Mouse (Mus musculus): ENCODE results near the gene Myh7. TPM values are rescaled to one million over a fixed set of nuclear protein-coding genes. Genes with fewer than 3 reads are reported as not detected.

Gene Myh7
- polyA plus RNA-seq, 1 experiment from 2014 or later = 4.2 TPM

DNA sequence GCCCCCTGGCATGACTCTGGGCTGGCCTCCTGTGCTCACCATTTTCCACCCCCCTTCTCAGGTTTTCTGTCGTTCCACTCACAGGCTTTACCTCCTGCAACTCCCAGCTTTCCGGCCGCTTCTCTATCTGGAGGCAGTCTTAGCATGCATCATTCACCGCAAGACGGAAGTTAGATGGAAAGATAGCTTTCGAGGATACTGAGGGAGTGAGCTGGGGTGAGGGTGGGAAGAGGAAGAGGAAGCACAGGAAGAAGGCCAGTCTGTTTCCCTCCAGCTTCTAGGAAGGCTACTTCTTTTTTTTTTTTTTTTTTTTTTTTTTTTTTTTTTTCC, 57.6 kb downstream of the Myh7 start:
- Histone ChIP-seq H3K9me3 (no peaks in the 10 kb centered on the region), H3K4me3 (replicated peaks) (no peak overlapping the region), H3K27ac (no peak overlapping the region), H3K36me3 (replicated peaks) (no peaks in the 10 kb centered on the region), H3K4me2 (no peak overlapping the region), H3K9ac (no peak overlapping the region), H3K27me3 (no peaks in the 10 kb centered on the region), H3K4me1 (peaks cover 5% of the 10 kb centered on the region; the same call in 1 of the 2 replicates)
- WGBS = 64% methylated on average over 6 of the region's 6 CpGs
- ATAC-seq (ENCODE audit: low FRiP score) = no peak

DNA sequence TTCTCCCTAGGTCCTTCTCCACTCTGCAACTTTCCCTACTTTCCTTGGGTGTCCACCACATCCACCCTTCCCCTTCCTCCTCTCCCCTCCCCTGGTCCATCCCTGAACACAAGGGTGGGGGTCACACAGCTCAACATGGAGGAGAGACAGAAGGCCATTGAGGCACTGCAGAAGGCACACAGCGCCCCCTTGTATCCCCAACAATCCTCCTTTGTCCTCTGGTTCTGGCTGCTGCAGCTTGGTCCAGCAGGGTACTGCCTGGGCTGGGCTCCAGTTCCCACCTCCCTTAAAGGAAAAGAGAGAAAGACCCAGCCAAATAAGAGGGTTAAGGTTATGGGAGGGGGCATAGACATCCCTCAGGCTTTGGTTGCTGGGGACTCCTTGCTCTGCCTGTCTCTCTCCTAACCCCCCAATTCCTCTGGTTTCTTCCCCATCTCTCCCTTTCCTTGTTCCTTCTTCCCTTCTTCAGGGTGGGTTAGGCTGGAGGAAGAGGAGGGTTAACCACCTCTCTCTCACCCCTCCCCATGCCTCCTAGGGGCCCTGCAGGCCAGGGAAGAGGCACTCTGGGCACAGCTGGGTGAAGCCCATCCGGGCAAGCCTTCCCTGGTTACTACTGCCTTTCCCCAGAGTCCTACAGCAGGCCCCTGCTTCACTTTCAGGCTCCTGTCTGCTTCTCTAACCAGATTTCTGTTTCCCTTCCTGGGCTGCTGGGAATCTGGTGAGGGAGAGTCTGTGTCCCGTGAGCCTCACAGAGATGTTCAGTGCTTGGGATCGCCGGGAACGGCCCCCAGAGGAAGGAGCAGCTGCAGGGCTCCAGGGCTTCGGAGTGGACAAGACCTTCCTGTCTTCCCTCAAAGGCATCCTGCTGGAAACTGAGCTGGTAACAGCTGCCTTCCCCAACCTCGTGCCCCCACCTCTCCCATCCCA, 58.3 kb downstream of the Myh7 start, which contains the start of gene Cmtm5:
Gene Cmtm5 (plus strand): TSS at position 358 of the 927 bp plus-strand sequence.
- no peaks in the 10 kb centered on the region for H3K27me3 ChIP-seq
- H3K4me1 ChIP-seq = peaks cover 5% of the 10 kb centered on the region; the same call in 1 of the 2 replicates
- no peak within 1 kb of the TSS for H3K4me2 ChIP-seq
- H3K9ac ChIP-seq = no peak within 1 kb of the TSS
- H3K36me3 ChIP-seq (replicated peaks) = no peaks in the 10 kb centered on the region
- WGBS = 46% methylated on average over 8 of the region's 8 CpGs
- H3K9me3 ChIP-seq = no peaks in the 10 kb centered on the region
- 0 out of 2 replicates have a peak within 1 kb of the TSS, but pooled peaks have one; percentile 10 for H3K27ac ChIP-seq
- no peak for ATAC-seq (ENCODE audit: low FRiP score)
- H3K4me3 ChIP-seq (replicated peaks) = no peak within 1 kb of the TSS

- 0 out of 2 replicates have a peak, but pooled peaks cover 3% of the 10 kb centered on the region for H3K27me3 ChIP-seq
- 41% methylated on average over 6 of the region's 6 CpGs for WGBS
- H3K9me3 ChIP-seq = no peaks in the 10 kb centered on the region
- H3K4me2 ChIP-seq = no peak within 1 kb of the TSS
- no peak within 1 kb of the TSS for H3K4me3 ChIP-seq (replicated peaks)
- no peaks in the 10 kb centered on the region for H3K36me3 ChIP-seq (replicated peaks)
- peaks cover 14% of the 10 kb centered on the region for H3K4me1 ChIP-seq
- H3K9ac ChIP-seq = no peak within 1 kb of the TSS
- H3K27ac ChIP-seq = no peak within 1 kb of the TSS
- no peak for ATAC-seq (ENCODE audit: low FRiP score)
Measured at GRCm38 (mm10) chr14:54932645-54933150, 61.7 kb downstream of the Myh7 start, which contains the start of gene Il25. TSS of gene Il25 (plus strand) at chr14:54932695.

GRCm38 (mm10) chr14:54930431-54930830, 64.0 kb downstream of the Myh7 start:
- no peak for ATAC-seq (ENCODE audit: low FRiP score)
- Histone ChIP-seq H3K27me3 (0 out of 2 replicates have a peak, but pooled peaks cover 3% of the 10 kb centered on the region), H3K27ac (0 out of 2 replicates have a peak overlapping the region, but pooled peaks have one; percentile 25), H3K4me2 (no peak overlapping the region), H3K9me3 (no peaks in the 10 kb centered on the region), H3K36me3 (replicated peaks) (no peaks in the 10 kb centered on the region), H3K9ac (no peak overlapping the region), H3K4me1 (peaks cover 31% of the 10 kb centered on the region), H3K4me3 (replicated peaks) (no peak overlapping the region)
- WGBS = 25% methylated on average over 2 of the region's 2 CpGs

DNA sequence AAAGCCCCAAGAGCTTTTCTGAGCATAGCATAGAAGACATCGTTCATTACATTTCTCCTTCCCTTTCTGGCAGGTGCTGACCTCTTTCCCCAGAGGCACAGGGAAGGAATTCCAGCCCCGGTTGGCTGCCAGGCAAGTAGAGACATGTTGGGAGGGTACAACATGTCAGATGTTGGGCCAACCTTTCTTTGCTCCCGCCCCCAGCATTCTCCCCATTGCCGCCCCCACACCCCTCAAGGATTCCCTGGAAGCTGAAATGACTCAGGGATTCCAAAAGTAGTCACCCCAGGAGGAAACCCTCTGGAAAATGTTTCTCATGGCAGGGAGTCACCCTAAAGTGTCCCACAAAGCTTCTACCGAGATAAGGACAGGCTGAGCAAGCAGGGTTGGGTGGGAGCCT, 64.6 kb downstream of the Myh7 start:
- H3K27me3 ChIP-seq = 0 out of 2 replicates have a peak, but pooled peaks cover 3% of the 10 kb centered on the region
- H3K4me3 ChIP-seq (replicated peaks) = no peak overlapping the region
- H3K9ac ChIP-seq = no peak overlapping the region
- no peaks in the 10 kb centered on the region for H3K36me3 ChIP-seq (replicated peaks)
- H3K27ac ChIP-seq = 0 out of 2 replicates have a peak overlapping the region, but pooled peaks have one; percentile 25
- H3K9me3 ChIP-seq = no peaks in the 10 kb centered on the region
- no peak overlapping the region for H3K4me2 ChIP-seq
- ATAC-seq (ENCODE audit: low FRiP score) = no peak
- H3K4me1 ChIP-seq = peaks cover 38% of the 10 kb centered on the region
- 90% methylated on average over 5 of the region's 5 CpGs for WGBS

DNA sequence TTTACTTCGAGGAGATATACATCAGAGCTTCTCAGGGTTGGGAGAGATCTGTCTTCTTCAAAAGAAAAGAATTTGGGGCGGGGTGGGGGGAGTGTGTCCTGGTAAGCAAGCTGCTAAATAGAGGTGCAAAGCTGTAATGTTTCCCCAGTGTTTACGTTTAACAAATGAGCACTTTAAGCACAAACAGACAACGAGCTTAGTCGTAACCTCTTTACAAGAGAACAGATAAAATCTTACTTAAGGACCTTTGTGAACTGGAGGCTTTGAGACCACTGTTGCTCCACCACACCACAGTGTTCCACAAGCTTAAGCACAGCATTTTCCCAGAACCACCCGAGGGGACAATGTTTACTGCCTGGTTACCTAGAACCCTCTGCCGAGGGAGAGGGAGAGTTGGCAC, 67.1 kb downstream of the Myh7 start:
- 12% methylated on average over 7 of the region's 7 CpGs for WGBS
- peaks cover 6% of the 10 kb centered on the region for H3K36me3 ChIP-seq (replicated peaks)
- H3K27ac ChIP-seq = peak overlapping the region; percentile 98
- H3K4me3 ChIP-seq (replicated peaks) = peak overlapping the region; percentile 52
- H3K4me2 ChIP-seq = peak overlapping the region; percentile 81
- H3K4me1 ChIP-seq = peaks cover 46% of the 10 kb centered on the region
- H3K9me3 ChIP-seq = no peaks in the 10 kb centered on the region
- H3K9ac ChIP-seq = peak overlapping the region; percentile 85
- ATAC-seq (ENCODE audit: low FRiP score) = no peak
- 0 out of 2 replicates have a peak, but pooled peaks cover 3% of the 10 kb centered on the region for H3K27me3 ChIP-seq

- WGBS = under 1% methylated on average over 53 of the region's 58 CpGs
- Histone ChIP-seq H3K4me2 (peak overlapping the region; percentile 81), H3K27me3 (0 out of 2 replicates have a peak, but pooled peaks cover 3% of the 10 kb centered on the region), H3K27ac (peak overlapping the region; percentile 98), H3K4me3 (replicated peaks) (peak overlapping the region; percentile 52), H3K9me3 (peaks cover 7% of the 10 kb centered on the region), H3K9ac (peak overlapping the region; percentile 85), H3K4me1 (peaks cover 46% of the 10 kb centered on the region), H3K36me3 (replicated peaks) (peaks cover 13% of the 10 kb centered on the region)
- peak; percentile 80 for ATAC-seq (ENCODE audit: low FRiP score)
Measured at GRCm38 (mm10) chr14:54926401-54927158, 67.8 kb downstream of the Myh7 start.

- peak; percentile 52 for ATAC-seq (ENCODE audit: low FRiP score)
- Histone ChIP-seq H3K4me2 (peak within 1 kb of the TSS; percentile 81), H3K27ac (peak within 1 kb of the TSS; percentile 98), H3K9me3 (peaks cover 16% of the 10 kb centered on the region), H3K4me1 (peaks cover 46% of the 10 kb centered on the region), H3K9ac (peak within 1 kb of the TSS; percentile 85), H3K4me3 (replicated peaks) (peak within 1 kb of the TSS; percentile 52), H3K36me3 (replicated peaks) (peaks cover 22% of the 10 kb centered on the region), H3K27me3 (0 out of 2 replicates have a peak, but pooled peaks cover 3% of the 10 kb centered on the region)
- WGBS = 2% methylated on average over 57 of the region's 57 CpGs
Measured at GRCm38 (mm10) chr14:54925349-54926342, 68.8 kb downstream of the Myh7 start, which contains the start of gene Efs. TSS of gene Efs (minus strand) at chr14:54926126.

- 3% methylated on average over 7 of the region's 7 CpGs for WGBS
- H3K9me3 ChIP-seq = peaks cover 17% of the 10 kb centered on the region
- H3K4me2 ChIP-seq = peak overlapping the region; percentile 81
- H3K27me3 ChIP-seq = no peaks in the 10 kb centered on the region
- peaks cover 31% of the 10 kb centered on the region for H3K36me3 ChIP-seq (replicated peaks)
- ATAC-seq (ENCODE audit: low FRiP score) = peak; percentile 75
- H3K27ac ChIP-seq = peak overlapping the region; percentile 98
- H3K9ac ChIP-seq = peak overlapping the region; percentile 85
- H3K4me1 ChIP-seq = peaks cover 39% of the 10 kb centered on the region
- H3K4me3 ChIP-seq (replicated peaks) = peak overlapping the region; percentile 52
Measured at GRCm38 (mm10) chr14:54924641-54925348, 69.6 kb downstream of the Myh7 start.
